Mouse (Mus musculus): ENCODE data around the gene Hdgf. TPM values are rescaled to one million over a fixed set of nuclear protein-coding genes. Genes with fewer than 3 reads are reported as not detected.

The Hdgf gene
- polyA plus RNA-seq, 1 experiment, result 152 TPM

DNA sequence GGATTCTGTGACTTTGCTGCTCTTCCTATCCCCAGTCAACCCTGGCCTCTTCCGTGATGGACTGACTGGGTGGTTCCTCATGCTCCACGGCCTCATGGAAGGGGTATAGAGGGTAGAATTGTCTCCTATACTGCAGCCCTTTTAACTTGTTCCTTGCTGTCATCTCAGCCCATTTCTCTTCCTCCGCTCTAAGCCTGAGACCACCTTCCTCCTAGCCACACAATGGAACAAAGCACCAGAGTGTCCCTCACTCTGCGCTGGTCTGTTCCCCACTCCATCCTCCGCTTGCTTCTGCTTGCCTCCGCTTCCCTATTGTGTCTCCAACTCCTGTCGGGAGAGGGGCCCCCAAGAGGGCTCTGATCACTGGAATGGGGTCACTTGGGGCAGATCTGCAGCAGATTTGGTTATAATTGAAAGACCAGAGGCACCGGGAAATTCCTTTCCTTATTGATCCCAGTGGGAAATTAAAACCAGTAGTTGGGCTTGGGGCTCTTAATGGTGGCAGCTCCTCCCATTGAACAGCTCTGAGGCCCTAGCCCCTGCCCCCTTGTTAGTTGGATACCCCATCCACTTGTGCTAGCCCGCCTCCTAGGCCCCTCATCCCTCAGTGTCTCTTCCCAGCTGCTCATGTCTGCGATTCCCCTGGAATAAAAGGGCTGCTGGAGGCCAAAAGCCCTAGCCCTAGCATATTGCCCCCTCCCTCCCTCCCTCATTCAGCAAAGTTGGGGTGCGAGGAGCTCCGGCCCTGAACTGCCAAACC is 39.8 kb downstream of the Hdgf start:
- DNase-seq (ENCODE audit: low spot score), result no peak

DNA sequence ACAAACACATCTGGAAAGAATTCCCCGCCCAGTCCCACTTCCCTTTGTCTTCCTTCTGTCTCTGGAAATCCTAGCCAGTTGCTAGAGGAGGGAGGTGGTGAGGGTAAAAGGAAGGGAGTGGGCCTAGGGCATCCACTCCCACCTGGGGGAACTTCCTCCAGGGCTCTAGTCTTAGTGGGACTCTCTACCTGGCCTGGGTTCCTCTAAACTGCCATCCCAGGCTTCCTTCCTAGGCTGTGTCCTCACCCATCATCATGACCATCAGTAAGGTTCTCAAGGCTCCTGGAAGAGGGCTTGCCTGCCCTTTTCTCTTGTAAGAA is 40.4 kb downstream of the Hdgf start:
- no peak for DNase-seq (ENCODE audit: low spot score)

- no peak for DNase-seq (ENCODE audit: low spot score)
Measured at GRCm38 (mm10) chr3:87947056-87947810, 41.1 kb downstream of the Hdgf start.

DNA sequence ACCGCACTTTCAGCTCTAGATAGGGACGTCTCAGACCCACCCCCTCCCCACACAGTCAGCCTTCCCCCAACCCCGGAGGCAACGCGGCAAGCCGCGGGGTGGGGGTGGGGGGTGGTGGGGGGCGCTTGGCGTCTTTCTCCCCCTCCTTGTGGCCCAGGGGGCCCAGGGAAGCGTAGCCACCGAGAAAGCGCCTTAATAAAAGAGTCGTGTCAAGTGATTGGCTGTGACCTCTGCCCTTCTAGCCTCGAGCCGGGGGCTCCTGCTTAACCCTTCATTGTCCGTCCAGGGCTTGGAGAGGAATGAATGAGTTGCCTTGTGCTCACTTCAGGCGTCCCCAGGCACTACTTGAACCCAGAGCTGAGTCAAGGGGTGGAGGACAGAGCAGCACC is 41.7 kb downstream of the Hdgf start:
- no peak for DNase-seq (ENCODE audit: low spot score)

- DNase-seq (ENCODE audit: low spot score), result no peak
Measured at GRCm38 (mm10) chr3:87948378-87949265, 42.5 kb downstream of the Hdgf start, which contains the start of gene Crabp2. Gene Crabp2 (plus strand): TSS chr3:87948666.

- DNase-seq (ENCODE audit: low spot score), result no peak
Measured at GRCm38 (mm10) chr3:87949266-87949954, 43.3 kb downstream of the Hdgf start.

GRCm38 (mm10) chr3:87949955-87950515 is 43.9 kb downstream of the Hdgf start:
- no peak for DNase-seq (ENCODE audit: low spot score)

DNA sequence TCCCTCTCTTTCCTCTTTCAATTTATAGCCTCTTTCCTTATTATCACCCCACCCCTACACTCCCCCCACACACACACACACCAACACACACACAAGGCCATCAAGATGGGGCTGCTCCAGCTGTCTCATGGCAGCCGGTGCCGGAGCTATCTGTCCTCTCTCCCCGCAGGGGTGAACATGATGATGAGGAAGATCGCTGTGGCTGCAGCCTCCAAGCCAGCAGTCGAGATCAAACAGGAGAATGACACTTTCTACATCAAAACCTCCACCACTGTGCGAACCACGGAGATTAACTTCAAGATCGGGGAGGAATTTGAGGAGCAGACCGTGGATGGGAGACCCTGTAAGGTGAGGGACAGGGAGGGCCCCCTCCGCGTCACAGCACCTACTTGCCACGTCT is 45.8 kb downstream of the Hdgf start:
- DNase-seq (ENCODE audit: low spot score), result no peak

DNA sequence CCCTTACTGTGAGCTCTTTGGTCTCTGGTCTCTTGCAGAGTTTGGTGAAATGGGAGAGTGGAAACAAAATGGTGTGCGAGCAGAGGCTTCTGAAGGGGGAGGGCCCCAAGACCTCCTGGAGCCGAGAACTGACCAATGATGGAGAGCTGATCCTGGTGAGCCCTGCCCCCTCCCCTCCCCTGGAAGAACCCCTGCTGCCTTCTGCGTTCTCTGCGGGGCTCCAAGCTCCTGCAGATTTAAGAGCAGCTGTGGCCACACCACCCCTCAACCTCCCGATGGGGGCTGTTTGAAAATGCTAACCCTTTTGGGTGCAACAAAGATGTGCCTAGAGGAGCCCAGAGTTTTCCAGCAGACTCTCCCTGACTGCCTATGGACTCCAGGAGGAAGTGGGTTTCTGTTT is 46.3 kb downstream of the Hdgf start:
- DNase-seq (ENCODE audit: low spot score), result no peak

- no peak for DNase-seq (ENCODE audit: low spot score)
Measured at GRCm38 (mm10) chr3:87958056-87958455, 51.9 kb downstream of the Hdgf start.

DNA sequence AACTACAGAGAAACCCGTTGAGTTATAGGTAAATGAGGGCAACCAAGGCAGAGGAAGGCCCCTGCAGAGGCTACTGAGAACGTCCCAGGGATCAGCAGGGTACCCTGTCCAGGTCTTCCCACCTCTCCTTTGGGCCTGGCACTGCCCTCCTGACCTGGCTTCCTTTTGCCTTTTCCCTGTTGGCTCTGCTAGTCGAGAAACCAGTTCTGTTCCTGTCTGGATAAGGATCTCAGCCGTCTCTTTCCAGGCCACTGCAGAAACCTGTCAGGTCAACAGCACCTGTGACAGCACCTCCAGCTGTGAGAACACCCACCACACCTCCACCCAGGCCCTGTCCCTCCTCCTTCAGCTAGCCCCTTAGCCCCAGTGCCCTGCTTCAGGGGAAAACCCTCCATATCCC is 52.4 kb downstream of the Hdgf start:
- no peak for DNase-seq (ENCODE audit: low spot score)

- no peak for DNase-seq (ENCODE audit: low spot score)
Measured at GRCm38 (mm10) chr3:87958967-87959366, 52.8 kb downstream of the Hdgf start.

- no peak for DNase-seq (ENCODE audit: low spot score)
Measured at GRCm38 (mm10) chr3:87959371-87959770, 53.2 kb downstream of the Hdgf start.

DNA sequence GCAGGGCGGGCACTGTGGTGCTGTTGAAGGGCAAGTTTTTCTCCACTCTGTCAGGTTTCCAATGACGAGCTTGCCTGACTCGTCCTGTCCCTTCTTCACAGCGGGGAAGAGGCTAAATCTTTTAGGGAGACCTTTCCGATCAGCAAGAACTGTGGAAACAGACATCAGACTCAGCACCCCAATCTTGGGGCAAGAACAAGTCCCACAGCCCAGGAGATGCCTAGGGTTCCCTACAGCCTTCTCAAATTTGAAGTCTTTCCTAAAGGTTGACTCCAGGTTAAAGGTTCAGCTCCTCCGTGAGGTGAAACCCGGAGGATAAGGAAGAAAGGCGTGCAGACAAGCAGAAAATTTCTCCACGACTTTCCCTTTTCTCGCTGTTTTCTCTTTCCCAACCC is 54.1 kb downstream of the Hdgf start:
- DNase-seq (ENCODE audit: low spot score), result no peak

DNA sequence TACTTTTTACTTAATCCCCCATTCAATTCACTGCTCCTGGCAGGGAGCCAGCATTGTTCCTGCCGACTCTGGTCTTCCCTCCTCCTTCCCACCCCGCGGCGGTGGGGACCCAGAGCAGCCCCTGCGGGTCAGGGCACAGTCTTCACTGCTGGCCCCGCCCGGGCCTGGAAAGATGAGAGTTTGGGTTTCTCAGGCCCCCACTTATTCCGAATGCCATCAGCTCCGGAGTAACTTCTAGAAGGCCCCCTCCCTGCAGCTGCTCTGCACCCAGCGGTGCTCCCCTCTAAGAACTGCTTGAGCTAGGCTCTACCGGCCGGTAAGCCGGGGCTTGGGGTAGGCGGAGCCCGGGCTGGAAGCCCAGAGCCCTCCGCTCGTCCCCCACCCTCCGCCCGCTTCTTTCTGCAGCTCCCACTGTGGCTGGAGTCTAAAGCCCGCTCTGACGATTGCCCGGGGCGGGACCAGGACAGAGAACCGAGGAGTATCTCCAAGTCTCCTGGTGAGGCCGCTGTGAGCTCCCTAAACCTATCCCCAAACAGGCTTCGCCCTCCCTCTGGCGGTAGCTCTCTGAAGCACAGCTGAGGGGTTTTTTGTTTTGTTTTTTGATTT is 54.6 kb downstream of the Hdgf start:
- DNase-seq (ENCODE audit: low spot score), result peak; percentile 67

Other genes starting within 250 kb of the Hdgf start
- gene Lrrc71, start 157.7 kb upstream of the Hdgf start, polyA plus RNA-seq (2012; rRNA removed), result 0.19 and 0.29 TPM in 2 replicates
- gene Ntrk1, start 111.2 kb upstream of the Hdgf start, polyA plus RNA-seq (2012; rRNA removed), result 2.7 and 3.5 TPM in 2 replicates
- gene Insrr, start 109.4 kb upstream of the Hdgf start, polyA plus RNA-seq (2012; rRNA removed), result 0.73 and 0.80 TPM in 2 replicates
- 21.1 and 26.5 TPM in 2 replicates for gene Pear1, start 82.0 kb upstream of the Hdgf start, polyA plus RNA-seq (2012; rRNA removed)
- 0.65 and 0.87 TPM in 2 replicates for gene Sh2d2a, start 59.6 kb upstream of the Hdgf start, polyA plus RNA-seq (2012; rRNA removed)
- 26.2 and 30.0 TPM in 2 replicates for gene Prcc, start 20.7 kb upstream of the Hdgf start, polyA plus RNA-seq (2012; rRNA removed)
- gene Mrpl24, start 13.2 kb downstream of the Hdgf start, polyA plus RNA-seq (2012; rRNA removed), result 120 and 132 TPM in 2 replicates
- 22.8 and 24.0 TPM in 2 replicates for gene Isg20l2, start 24.0 kb downstream of the Hdgf start, polyA plus RNA-seq (2012; rRNA removed)
- gene Rrnad1, start 24.4 kb downstream of the Hdgf start, polyA plus RNA-seq (2012; rRNA removed), result 28.4 and 33.2 TPM in 2 replicates
- 0.91 and 1.4 TPM in 2 replicates for gene Crabp2, start 42.3 kb downstream of the Hdgf start, polyA plus RNA-seq (2012; rRNA removed)
- 3.7 and 5.3 TPM in 2 replicates for gene Nes, start 64.8 kb downstream of the Hdgf start, polyA plus RNA-seq (2012; rRNA removed)
- gene Bcan, start 93.9 kb downstream of the Hdgf start, polyA plus RNA-seq (2012; rRNA removed), result 0.15 and 0.28 TPM in 2 replicates
- 0.06 TPM in 1 of 2 replicates, not detected in the other for gene Hapln2, start 121.3 kb downstream of the Hdgf start, polyA plus RNA-seq (2012; rRNA removed)
- 5.6 and 9.7 TPM in 2 replicates for gene Gpatch4, start 136.8 kb downstream of the Hdgf start, polyA plus RNA-seq (2012; rRNA removed)
- gene Naxe, start 152.2 kb downstream of the Hdgf start, polyA plus RNA-seq (2012; rRNA removed), result 90.2 and 91.1 TPM in 2 replicates
- not detected in 2 replicates for gene Ttc24, start 172.0 kb downstream of the Hdgf start, polyA plus RNA-seq (2012; rRNA removed)
- 2.0 and 2.6 TPM in 2 replicates for gene Iqgap3, start 175.7 kb downstream of the Hdgf start, polyA plus RNA-seq (2012; rRNA removed)
- gene Mef2d, start 236.1 kb downstream of the Hdgf start, polyA plus RNA-seq (2012; rRNA removed), result 34.6 and 51.0 TPM in 2 replicates